12 mouse cellular contexts compared by ENCODE assay signal in the genomic region with DNA sequence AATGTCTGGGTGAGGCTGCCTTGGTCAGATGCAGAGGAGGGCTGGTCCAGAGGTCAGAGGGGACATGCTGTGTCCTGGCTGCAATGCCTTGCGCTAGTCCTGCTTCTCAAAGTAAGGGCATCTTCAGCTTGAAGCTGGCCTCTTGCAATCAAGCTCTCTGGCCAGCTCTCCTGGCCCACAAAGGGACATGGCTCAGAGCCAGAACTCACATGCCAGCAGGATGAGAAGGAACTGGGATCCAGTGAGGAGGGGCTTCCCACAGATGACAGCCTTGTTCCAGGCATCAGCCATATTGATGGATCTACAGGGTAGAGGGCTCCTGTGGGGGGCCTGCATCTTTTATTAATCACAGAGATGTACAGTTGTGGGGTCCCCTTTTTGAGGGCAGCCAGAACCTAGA.
DNase-seq lines count a peak whose midpoint lies in the region; ATAC-seq and TF ChIP-seq lines count a peak whose summit lies in the region.
"Had no signal": no experiment of that assay in that cellular context is flagged by ENCODE, and none has a peak within 500 bp of the region (broad histone marks: within the 10 kb centered on the region; RNA-seq: fewer than 3 reads in every experiment).

No protein-coding gene starts in this region.

- peak; percentile 2 to 3 for DNase-seq in cerebellum, postnatal 36 days
- peak; percentile 8 to 27 for DNase-seq in kidney, postnatal 36 days
- DNase-seq in midbrain, postnatal 0 days (ENCODE audit: low spot score), result peak; percentile 41
- DNase-seq in midbrain, embryonic 10.5 days (ENCODE audit: low spot score), result no peak
- peak; percentile 14 to 25 for DNase-seq in lung, postnatal 4 days
- DNase-seq: kidney, adult 2 months had no signal

- no peaks in the 10 kb centered on the region for H3K36me3 ChIP-seq in kidney, embryonic 15.5 days
- H3K36me3 ChIP-seq in midbrain, postnatal 0 days (ENCODE audit: insufficient read depth, low read length), result no peaks in the 10 kb centered on the region
- H3K36me3 ChIP-seq in midbrain, embryonic 10.5 days, result no peaks in the 10 kb centered on the region
- H3K36me3 ChIP-seq: hindbrain, embryonic 15.5 days; lung, embryonic 15.5 days had no signal

- H3K27me3 ChIP-seq in kidney, embryonic 15.5 days, result peaks cover 7% of the 10 kb centered on the region; the same call in 1 of the 2 replicates
- H3K27me3 ChIP-seq in midbrain, postnatal 0 days (ENCODE audit: insufficient read depth, low read length), result no peaks in the 10 kb centered on the region
- H3K27me3 ChIP-seq in midbrain, embryonic 10.5 days (ENCODE audit: low read depth, poor library complexity, severe bottlenecking), result no peaks in the 10 kb centered on the region
- H3K27me3 ChIP-seq: hindbrain, embryonic 15.5 days; lung, embryonic 15.5 days had no signal

- H3K27ac ChIP-seq in kidney, embryonic 15.5 days, result no peak overlapping the region
- no peak overlapping the region for H3K27ac ChIP-seq in midbrain, postnatal 0 days (ENCODE audit: low read depth, low read length)
- no peak overlapping the region for H3K27ac ChIP-seq in midbrain, embryonic 10.5 days (replicated peaks)
- H3K27ac ChIP-seq: hindbrain, embryonic 15.5 days; lung, embryonic 15.5 days had no signal

- H3K4me2 ChIP-seq in kidney, embryonic 15.5 days, result no peak overlapping the region
- no peak overlapping the region for H3K4me2 ChIP-seq in midbrain, postnatal 0 days (ENCODE audit: low read depth, low read length, poor library complexity, severe bottlenecking)
- H3K4me2 ChIP-seq: hindbrain, embryonic 15.5 days; lung, embryonic 15.5 days; midbrain, embryonic 11.5 days had no signal

- no peaks in the 10 kb centered on the region for H3K9me3 ChIP-seq in kidney, embryonic 15.5 days (replicated peaks)
- H3K9me3 ChIP-seq in midbrain, postnatal 0 days (ENCODE audit: low read length), result no peaks in the 10 kb centered on the region
- H3K9me3 ChIP-seq in midbrain, embryonic 10.5 days (replicated peaks), result no peaks in the 10 kb centered on the region
- H3K9me3 ChIP-seq: hindbrain, embryonic 15.5 days; lung, embryonic 15.5 days had no signal

- H3K4me1 ChIP-seq in kidney, embryonic 15.5 days, result no peaks in the 10 kb centered on the region
- no peaks in the 10 kb centered on the region for H3K4me1 ChIP-seq in midbrain, postnatal 0 days (ENCODE audit: insufficient read depth, low read length)
- H3K4me1 ChIP-seq in midbrain, embryonic 10.5 days, result 0 out of 2 replicates have a peak, but pooled peaks cover 3% of the 10 kb centered on the region
- H3K4me1 ChIP-seq: lung, embryonic 15.5 days had no signal

- no peak for ATAC-seq in cerebellum, adult (ENCODE audit: insufficient number of reproducible peaks, low FRiP score, low TSS enrichment)
- ATAC-seq in kidney, embryonic 15.5 days (replicated peaks; ENCODE audit: low FRiP score), result no peak
- ATAC-seq in midbrain, postnatal 0 days (ENCODE audit: low FRiP score), result no peak
- ATAC-seq: forebrain, embryonic 16.5 days had no signal

- WGBS in kidney, embryonic 15.5 days, result 96% methylated on average over 1 of the region's 1 CpGs
- 95% methylated on average over 1 of the region's 1 CpGs for WGBS in midbrain, postnatal 0 days
- WGBS in midbrain, embryonic 10.5 days, result 91% methylated on average over 1 of the region's 1 CpGs

- no peak overlapping the region for H3K9ac ChIP-seq in kidney, embryonic 15.5 days
- no peak overlapping the region for H3K9ac ChIP-seq in midbrain, postnatal 0 days (replicated peaks; ENCODE audit: low read length, poor library complexity, severe bottlenecking)
- H3K9ac ChIP-seq: hindbrain, embryonic 15.5 days; lung, embryonic 15.5 days had no signal

- no peak for TF ChIP-seq CTCF in midbrain, postnatal 0 days (IDR thresholded peaks at IDR 0.05)

- H3K4me3 ChIP-seq in kidney, embryonic 15.5 days (replicated peaks), result no peak overlapping the region
- H3K4me3 ChIP-seq in midbrain, postnatal 0 days (ENCODE audit: low read depth, low read length), result no peak overlapping the region
- no peak overlapping the region for H3K4me3 ChIP-seq in midbrain, embryonic 10.5 days
- H3K4me3 ChIP-seq: hindbrain, embryonic 15.5 days; lung, embryonic 15.5 days had no signal
